Mouse (Mus musculus) yolk sac, embryonic 10.5 days (tissue): ENCODE data around the gene Megf11.

ENCODE experiments used
- DNase-seq: peaks from one replicate; pipeline ENCODE4 v3.0.0-alpha.2; 2017; ENCODE audit warnings: low spot score

Gene Megf11

DNA sequence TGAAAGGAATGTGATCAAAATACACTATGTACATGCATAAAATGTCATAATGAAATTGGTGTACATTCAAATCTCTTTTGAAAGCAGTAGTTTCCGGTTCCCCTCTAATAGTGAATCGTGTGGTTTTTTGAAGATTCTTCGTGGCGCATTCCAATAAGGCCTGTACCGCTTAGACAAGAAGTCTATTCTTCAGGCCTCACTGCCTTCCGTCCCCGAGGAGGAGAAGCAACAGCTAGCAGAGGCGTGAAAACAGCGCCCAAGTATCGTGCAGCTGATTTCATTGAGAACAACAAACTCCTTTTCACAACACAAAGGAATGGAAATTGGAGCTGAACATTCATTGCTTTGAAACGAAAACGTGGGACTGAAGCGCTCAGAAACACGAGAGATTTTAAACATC lies 372.6 kb downstream of the Megf11 start:
- no peak for DNase-seq
